Mouse (Mus musculus): Measurements from ENCODE around the gene Olfr688. TPM values are rescaled to one million over a fixed set of nuclear protein-coding genes. Genes with fewer than 3 reads are reported as not detected.

The Olfr688 gene
- total and polyA plus RNA-seq, 3 experiments, result not detected

- TF ChIP-seq TAL1 (conservative IDR thresholded peaks at IDR 0.05; ENCODE audit: low read depth, low read length), result no peak
- no peaks in the 10 kb centered on the region for H3K9me3 ChIP-seq (replicated peaks)
- no peaks in the 10 kb centered on the region for H3K4me1 ChIP-seq (ENCODE audit: insufficient read depth, low read depth, low read length)
- ATAC-seq (ENCODE audit: extremely low read depth, insufficient number of reproducible peaks, low FRiP score, poor library complexity, severe bottlenecking) (no peak), DNase-seq (ENCODE audit: low spot score) (no peak)
- no peaks in the 10 kb centered on the region for H3K36me3 ChIP-seq (replicated peaks)
- no peaks in the 10 kb centered on the region for H3K27me3 ChIP-seq (ENCODE audit: insufficient read depth, low read length)
- H3K4me3 ChIP-seq (ENCODE audit: low read depth, low read length), result no peak within 1 kb of the TSS
These were observed 23.0 kb downstream of the Olfr688 start, which contains the start of gene Olfr689 for GRCm38 (mm10) chr7:105310865-105311264. Gene Olfr689, plus strand, starts transcription at chr7:105311165.

DNA sequence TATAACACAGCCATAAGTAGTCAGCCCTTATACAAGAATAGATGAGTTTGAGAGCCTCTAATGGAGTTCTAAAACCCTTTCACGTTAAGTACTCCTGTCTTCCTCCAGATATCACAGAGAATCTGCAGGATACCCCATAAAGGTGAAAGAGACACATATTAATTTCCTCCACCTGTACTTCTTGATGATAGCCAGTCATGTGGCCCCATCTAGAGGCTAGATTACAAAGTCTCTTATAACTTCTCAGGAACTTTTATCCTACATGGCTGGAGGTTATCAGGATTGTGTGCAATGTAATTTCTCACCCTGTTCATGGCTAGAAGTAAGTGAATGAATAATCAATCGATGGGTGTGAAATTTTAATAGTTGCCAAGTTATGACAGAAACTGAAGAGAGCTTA is 37.4 kb downstream of the Olfr688 start:
- no peak for TF ChIP-seq POLR2AphosphoS5 (IDR thresholded peaks at IDR 0.05; ENCODE audit: insufficient replicate concordance, low read depth, low read length)
- no peak for TF ChIP-seq CTCF (IDR thresholded peaks at IDR 0.05; ENCODE audit: low read depth, low read length)
- TF ChIP-seq TAL1 (conservative IDR thresholded peaks at IDR 0.05; ENCODE audit: low read depth, low read length), result no peak
- TF ChIP-seq GATA2 (IDR thresholded peaks at IDR 0.05; ENCODE audit: borderline replicate concordance, low read depth, low read length), result no peak
- TF ChIP-seq GATA1 (IDR thresholded peaks at IDR 0.05; ENCODE audit: borderline replicate concordance, low read length), result no peak
- H3K36me3 ChIP-seq (replicated peaks), result no peaks in the 10 kb centered on the region
- H3K4me3 ChIP-seq (ENCODE audit: low read depth, low read length), result no peak overlapping the region
- DNase-seq (ENCODE audit: low spot score) (no peak), ATAC-seq (ENCODE audit: extremely low read depth, insufficient number of reproducible peaks, low FRiP score, poor library complexity, severe bottlenecking) (no peak)
- no peaks in the 10 kb centered on the region for H3K9me3 ChIP-seq (replicated peaks)
- H3K27me3 ChIP-seq (ENCODE audit: insufficient read depth, low read length), result peaks cover 3% of the 10 kb centered on the region; the same call in 1 of the 2 replicates
- no peaks in the 10 kb centered on the region for H3K4me1 ChIP-seq (ENCODE audit: insufficient read depth, low read depth, low read length)

- H3K36me3 ChIP-seq (replicated peaks), result no peaks in the 10 kb centered on the region
- no peak for TF ChIP-seq GATA1 (IDR thresholded peaks at IDR 0.05; ENCODE audit: borderline replicate concordance, low read length)
- TF ChIP-seq TAL1 (conservative IDR thresholded peaks at IDR 0.05; ENCODE audit: low read depth, low read length), result no peak
- TF ChIP-seq GATA2 (IDR thresholded peaks at IDR 0.05; ENCODE audit: borderline replicate concordance, low read depth, low read length), result no peak
- H3K4me1 ChIP-seq (ENCODE audit: insufficient read depth, low read depth, low read length), result no peaks in the 10 kb centered on the region
- no peaks in the 10 kb centered on the region for H3K27me3 ChIP-seq (ENCODE audit: insufficient read depth, low read length)
- ATAC-seq (ENCODE audit: extremely low read depth, insufficient number of reproducible peaks, low FRiP score, poor library complexity, severe bottlenecking), result no peak
- no peak for DNase-seq (ENCODE audit: low spot score)
- no peaks in the 10 kb centered on the region for H3K9me3 ChIP-seq (replicated peaks)
- no peak within 1 kb of the TSS for H3K4me3 ChIP-seq (ENCODE audit: low read depth, low read length)
These were observed 46.1 kb downstream of the Olfr688 start, which contains the start of gene Olfr690 for GRCm38 (mm10) chr7:105334004-105334403. Gene Olfr690, minus strand, starts transcription at chr7:105334104.

Other genes with a start within 250 kb of the Olfr688 start
- not detected in 2 replicates for gene Olfr677, start 236.7 kb upstream of the Olfr688 start, total RNA-seq (2014; fragmentation: Nextera tagmentation)
- gene Olfr677, start 236.7 kb upstream of the Olfr688 start, total RNA-seq (2017), result 0.16 TPM in 1 of 2 replicates, not detected in the other
- not detected in 2 replicates for gene Olfr677, start 236.7 kb upstream of the Olfr688 start, polyA plus RNA-seq (2012)
- gene Olfr678, start 223.6 kb upstream of the Olfr688 start, total RNA-seq (2014; fragmentation: Nextera tagmentation), result not detected in 2 replicates
- 0.16 TPM in 1 of 2 replicates, not detected in the other for gene Olfr678, start 223.6 kb upstream of the Olfr688 start, total RNA-seq (2017)
- gene Olfr678, start 223.6 kb upstream of the Olfr688 start, polyA plus RNA-seq (2012), result not detected in 2 replicates
- gene Olfr679, start 206.9 kb upstream of the Olfr688 start, total RNA-seq (2014; fragmentation: Nextera tagmentation), result not detected in 2 replicates
- under 0.01 and 0.11 TPM in 2 replicates for gene Olfr679, start 206.9 kb upstream of the Olfr688 start, total RNA-seq (2017)
- gene Olfr679, start 206.9 kb upstream of the Olfr688 start, polyA plus RNA-seq (2012), result not detected in 2 replicates
- gene Olfr680-ps1, start 195.3 kb upstream of the Olfr688 start, total RNA-seq (2014; fragmentation: Nextera tagmentation), result not detected in 2 replicates
- gene Olfr680-ps1, start 195.3 kb upstream of the Olfr688 start, total RNA-seq (2017), result 0.12 TPM in 1 of 2 replicates, not detected in the other
- not detected in 2 replicates for gene Olfr680-ps1, start 195.3 kb upstream of the Olfr688 start, polyA plus RNA-seq (2012)
- not detected in 2 replicates for gene Olfr681, start 171.3 kb upstream of the Olfr688 start, total RNA-seq (2014; fragmentation: Nextera tagmentation)
- 0.06 and 0.11 TPM in 2 replicates for gene Olfr681, start 171.3 kb upstream of the Olfr688 start, total RNA-seq (2017)
- not detected in 2 replicates for gene Olfr681, start 171.3 kb upstream of the Olfr688 start, polyA plus RNA-seq (2012)
- not detected in 2 replicates for gene Olfr683, start 141.1 kb upstream of the Olfr688 start, total RNA-seq (2014; fragmentation: Nextera tagmentation)
- gene Olfr683, start 141.1 kb upstream of the Olfr688 start, total RNA-seq (2017), result 0.22 TPM in 1 of 2 replicates, not detected in the other
- not detected in 2 replicates for gene Olfr683, start 141.1 kb upstream of the Olfr688 start, polyA plus RNA-seq (2012)
- not detected in 2 replicates for gene Olfr684, start 124.4 kb upstream of the Olfr688 start, total RNA-seq (2014; fragmentation: Nextera tagmentation)
- gene Olfr684, start 124.4 kb upstream of the Olfr688 start, total RNA-seq (2017), result 0.22 TPM in 1 of 2 replicates, not detected in the other
- gene Olfr684, start 124.4 kb upstream of the Olfr688 start, polyA plus RNA-seq (2012), result not detected in 2 replicates
- gene Olfr685, start 102.1 kb upstream of the Olfr688 start, total RNA-seq (2014; fragmentation: Nextera tagmentation), result not detected in 2 replicates
- 0.11 and 0.12 TPM in 2 replicates for gene Olfr685, start 102.1 kb upstream of the Olfr688 start, total RNA-seq (2017)
- not detected in 2 replicates for gene Olfr685, start 102.1 kb upstream of the Olfr688 start, polyA plus RNA-seq (2012)
- gene Olfr686, start 80.6 kb upstream of the Olfr688 start, total RNA-seq (2014; fragmentation: Nextera tagmentation), result not detected in 2 replicates
- not detected in 2 replicates for gene Olfr686, start 80.6 kb upstream of the Olfr688 start, total RNA-seq (2017)
- gene Olfr686, start 80.6 kb upstream of the Olfr688 start, polyA plus RNA-seq (2012), result not detected in 2 replicates
- gene Olfr689, start 23.1 kb downstream of the Olfr688 start, total RNA-seq (2014; fragmentation: Nextera tagmentation), result not detected in 2 replicates
- gene Olfr689, start 23.1 kb downstream of the Olfr688 start, total RNA-seq (2017), result under 0.01 and 0.11 TPM in 2 replicates
- not detected in 2 replicates for gene Olfr689, start 23.1 kb downstream of the Olfr688 start, polyA plus RNA-seq (2012)
- not detected in 2 replicates for gene Olfr690, start 46.0 kb downstream of the Olfr688 start, total RNA-seq (2014; fragmentation: Nextera tagmentation)
- gene Olfr690, start 46.0 kb downstream of the Olfr688 start, total RNA-seq (2017), result 0.16 TPM in 1 of 2 replicates, not detected in the other
- not detected in 2 replicates for gene Olfr690, start 46.0 kb downstream of the Olfr688 start, polyA plus RNA-seq (2012)
- gene Olfr691, start 54.2 kb downstream of the Olfr688 start, total RNA-seq (2014; fragmentation: Nextera tagmentation), result not detected in 2 replicates
- gene Olfr691, start 54.2 kb downstream of the Olfr688 start, total RNA-seq (2017), result 0.06 and 0.22 TPM in 2 replicates
- gene Olfr691, start 54.2 kb downstream of the Olfr688 start, polyA plus RNA-seq (2012), result not detected in 2 replicates
- not detected in 2 replicates for gene Olfr692, start 80.1 kb downstream of the Olfr688 start, total RNA-seq (2014; fragmentation: Nextera tagmentation)
- gene Olfr692, start 80.1 kb downstream of the Olfr688 start, total RNA-seq (2017), result 0.12 TPM in 1 of 2 replicates, not detected in the other
- not detected in 2 replicates for gene Olfr692, start 80.1 kb downstream of the Olfr688 start, polyA plus RNA-seq (2012)
- gene Gm5901, start 86.9 kb downstream of the Olfr688 start, total RNA-seq (2014; fragmentation: Nextera tagmentation), result not detected in 2 replicates
- 0.12 and 0.16 TPM in 2 replicates for gene Gm5901, start 86.9 kb downstream of the Olfr688 start, total RNA-seq (2017)
- gene Gm5901, start 86.9 kb downstream of the Olfr688 start, polyA plus RNA-seq (2012), result not detected in 2 replicates
- 41.9 and 42.1 TPM in 2 replicates for gene Fam160a2, start 112.0 kb downstream of the Olfr688 start, total RNA-seq (2014; fragmentation: Nextera tagmentation)
- 11.4 and 16.3 TPM in 2 replicates for gene Fam160a2, start 112.0 kb downstream of the Olfr688 start, total RNA-seq (2017)
- gene Fam160a2, start 112.0 kb downstream of the Olfr688 start, polyA plus RNA-seq (2012), result 53.1 and 55.8 TPM in 2 replicates
- gene Cnga4, start 116.5 kb downstream of the Olfr688 start, total RNA-seq (2014; fragmentation: Nextera tagmentation), result not detected in 2 replicates
- gene Cnga4, start 116.5 kb downstream of the Olfr688 start, total RNA-seq (2017), result not detected in 2 replicates
- gene Cnga4, start 116.5 kb downstream of the Olfr688 start, polyA plus RNA-seq (2012), result not detected in 2 replicates
- gene Cckbr, start 137.6 kb downstream of the Olfr688 start, total RNA-seq (2014; fragmentation: Nextera tagmentation), result not detected in 2 replicates
- 0.05 TPM in 1 of 2 replicates, not detected in the other for gene Cckbr, start 137.6 kb downstream of the Olfr688 start, total RNA-seq (2017)
- gene Cckbr, start 137.6 kb downstream of the Olfr688 start, polyA plus RNA-seq (2012), result not detected in 2 replicates
- gene Cavin3, start 194.2 kb downstream of the Olfr688 start, total RNA-seq (2014; fragmentation: Nextera tagmentation), result not detected in 2 replicates
- 0.06 TPM in 1 of 2 replicates, not detected in the other for gene Cavin3, start 194.2 kb downstream of the Olfr688 start, total RNA-seq (2017)
- not detected in 2 replicates for gene Cavin3, start 194.2 kb downstream of the Olfr688 start, polyA plus RNA-seq (2012)